Mouse (Mus musculus) embryonic facial prominence, embryonic 13.5 days (tissue): ENCODE results near the gene Phkg1. TPM values are rescaled to one million over a fixed set of nuclear protein-coding genes. Genes with fewer than 3 reads are reported as not detected.

Experiments used
- ATAC-seq: fragments of 200-750 bp; cut with Nextera tagmentation; 2 replicates; pipeline ENCODE4 v1.8.0; 2017; ENCODE audit warnings: low read depth; ENCODE audit not compliant: insufficient number of reproducible peaks, insufficient read depth, low FRiP score, low TSS enrichment
- H3K27ac ChIP-seq: fragments of 300-500 bp; sonication (generic); 2 replicates; pipeline ENCODE4 v1.5.1; 2015; ENCODE audit warnings: moderate library complexity, mild to moderate bottlenecking, inconsistent platforms
- H3K27me3 ChIP-seq: fragments of 300-500 bp; sonication (generic); 2 replicates; pipeline ENCODE4 v1.6.1; 2015; ENCODE audit warnings: mild to moderate bottlenecking, inconsistent platforms
- H3K36me3 ChIP-seq: fragments of 300-500 bp; sonication (generic); 2 replicates; pipeline ENCODE4 v1.6.1; 2015; ENCODE audit warnings: mild to moderate bottlenecking, inconsistent platforms
- H3K4me1 ChIP-seq: fragments of 300-500 bp; sonication (generic); 2 replicates; pipeline ENCODE4 v1.6.1; 2015; ENCODE audit warnings: inconsistent platforms
- H3K4me2 ChIP-seq: fragments of 300-500 bp; sonication (generic); 2 replicates; pipeline ENCODE4 v1.6.1; 2015; ENCODE audit warnings: moderate library complexity, mild to moderate bottlenecking, inconsistent platforms
- H3K4me3 ChIP-seq: fragments of 300-500 bp; sonication (generic); 2 replicates; pipeline ENCODE4 v1.5.1; 2015; ENCODE audit warnings: mild to moderate bottlenecking, inconsistent platforms
- H3K9ac ChIP-seq: fragments of 300-500 bp; sonication (generic); 2 replicates; pipeline ENCODE4 v1.6.1; 2015; ENCODE audit warnings: mild to moderate bottlenecking, inconsistent platforms
- H3K9me3 ChIP-seq: fragments of 300-500 bp; sonication (generic); 2 replicates; pipeline ENCODE4 v1.6.1; 2016; ENCODE audit warnings: inconsistent platforms
- WGBS: fragments of 180-500 bp; shearing (Covaris S2); methylation state at CpG from one replicate; pipeline ENCODE4 v1.1.7; 2015; ENCODE audit warnings: mixed read lengths; 5-methylcytosine and 5-hydroxymethylcytosine counted together
- polyA plus RNA-seq: library from polyadenylated mRNA; unstranded; fragments of >200 nt; fragmentation: Nextera tagmentation; extraction: Ambion mirVana; gene quantifications from 2 replicates; pipeline ENCODE4 v1.2.1, GENCODE M21; 2015

The Phkg1 gene
- polyA plus RNA-seq, 1 experiment from 2014 or later = 0.24 TPM

GRCm38 (mm10) chr5:129869238-129869995 is 28.9 kb downstream of the Phkg1 start:
- 89% methylated on average over 19 of the region's 19 CpGs for WGBS
- no peak for ATAC-seq

GRCm38 (mm10) chr5:129865841-129866240 is 32.5 kb downstream of the Phkg1 start:
- Histone ChIP-seq H3K9ac (no peak overlapping the region), H3K4me1 (peaks cover 6% of the 10 kb centered on the region), H3K4me3 (no peak overlapping the region), H3K9me3 (no peaks in the 10 kb centered on the region), H3K27me3 (no peaks in the 10 kb centered on the region), H3K36me3 (peaks cover 22% of the 10 kb centered on the region), H3K27ac (no peak overlapping the region), H3K4me2 (no peak overlapping the region)
- 85% methylated on average over 12 of the region's 12 CpGs for WGBS
- no peak for ATAC-seq

More at GRCm38 (mm10) chr5:129869238-129869995, 28.9 kb downstream of the Phkg1 start:
- H3K4me1 ChIP-seq = peaks cover 2% of the 10 kb centered on the region
- no peaks in the 10 kb centered on the region for H3K9me3 ChIP-seq
- H3K4me3 ChIP-seq = no peak overlapping the region
- no peak overlapping the region for H3K9ac ChIP-seq
- no peak overlapping the region for H3K27ac ChIP-seq
- no peaks in the 10 kb centered on the region for H3K36me3 ChIP-seq
- H3K27me3 ChIP-seq = no peaks in the 10 kb centered on the region
- no peak overlapping the region for H3K4me2 ChIP-seq

- peaks cover 6% of the 10 kb centered on the region for H3K4me1 ChIP-seq
- peak overlapping the region; percentile 40; the same call in 1 of the 2 replicates for H3K4me2 ChIP-seq
- H3K27ac ChIP-seq = no peak overlapping the region
- WGBS = 11% methylated on average over 18 of the region's 18 CpGs
- H3K9ac ChIP-seq = 0 out of 2 replicates have a peak overlapping the region, but pooled peaks have one; percentile 46
- ATAC-seq = no peak
- peaks cover 36% of the 10 kb centered on the region for H3K36me3 ChIP-seq
- no peaks in the 10 kb centered on the region for H3K9me3 ChIP-seq
- no peak overlapping the region for H3K4me3 ChIP-seq
- H3K27me3 ChIP-seq = no peaks in the 10 kb centered on the region
These were observed 33.9 kb downstream of the Phkg1 start for GRCm38 (mm10) chr5:129864467-129864866.

GRCm38 (mm10) chr5:129862325-129862724 is 36.0 kb downstream of the Phkg1 start:
- H3K27me3 ChIP-seq = no peaks in the 10 kb centered on the region
- peaks cover 6% of the 10 kb centered on the region for H3K4me1 ChIP-seq
- H3K9ac ChIP-seq = no peak overlapping the region
- H3K4me3 ChIP-seq = no peak overlapping the region
- H3K36me3 ChIP-seq = peaks cover 53% of the 10 kb centered on the region
- H3K27ac ChIP-seq = no peak overlapping the region
- no peak for ATAC-seq
- H3K4me2 ChIP-seq = no peak overlapping the region
- H3K9me3 ChIP-seq = no peaks in the 10 kb centered on the region
- WGBS = 98% methylated on average over 6 of the region's 6 CpGs

- WGBS = 87% methylated on average over 5 of the region's 5 CpGs
- Histone ChIP-seq H3K27me3 (no peaks in the 10 kb centered on the region), H3K4me3 (no peak overlapping the region), H3K36me3 (peaks cover 83% of the 10 kb centered on the region), H3K27ac (no peak overlapping the region), H3K4me1 (no peaks in the 10 kb centered on the region), H3K4me2 (no peak overlapping the region), H3K9ac (no peak overlapping the region), H3K9me3 (no peaks in the 10 kb centered on the region)
- ATAC-seq = no peak
These were observed 41.9 kb downstream of the Phkg1 start for GRCm38 (mm10) chr5:129856414-129856813.

GRCm38 (mm10) chr5:129855163-129855562 is 43.2 kb downstream of the Phkg1 start:
- Histone ChIP-seq H3K36me3 (peaks cover 76% of the 10 kb centered on the region), H3K9me3 (no peaks in the 10 kb centered on the region)
- ATAC-seq = no peak

GRCm38 (mm10) chr5:129847558-129847820 is 50.9 kb downstream of the Phkg1 start:
- Histone ChIP-seq H3K27me3 (no peaks in the 10 kb centered on the region), H3K36me3 (peaks cover 46% of the 10 kb centered on the region), H3K4me1 (peaks cover 10% of the 10 kb centered on the region), H3K27ac (no peak overlapping the region), H3K9ac (peak overlapping the region; percentile 83), H3K4me3 (peak overlapping the region; percentile 79), H3K9me3 (no peaks in the 10 kb centered on the region), H3K4me2 (peak overlapping the region; percentile 68)
- 62% methylated on average over 8 of the region's 8 CpGs for WGBS
- ATAC-seq = no peak

More at GRCm38 (mm10) chr5:129855163-129855562, 43.2 kb downstream of the Phkg1 start:
- Histone ChIP-seq H3K4me2 (no peak overlapping the region), H3K9ac (no peak overlapping the region), H3K4me3 (no peak overlapping the region), H3K27me3 (no peaks in the 10 kb centered on the region), H3K4me1 (no peaks in the 10 kb centered on the region), H3K27ac (no peak overlapping the region)
- WGBS = 33% methylated on average over 5 of the region's 5 CpGs

GRCm38 (mm10) chr5:129846752-129847557 is 51.4 kb downstream of the Phkg1 start, which contains the start of gene Sumf2:
TSS of gene Sumf2 (plus strand) at chr5:129846986.
- no peaks in the 10 kb centered on the region for H3K27me3 ChIP-seq
- peaks cover 46% of the 10 kb centered on the region for H3K36me3 ChIP-seq
- H3K4me1 ChIP-seq = peaks cover 10% of the 10 kb centered on the region
- H3K27ac ChIP-seq = peak within 1 kb of the TSS; percentile 48; the same call in 1 of the 2 replicates
- peak within 1 kb of the TSS; percentile 79 for H3K4me3 ChIP-seq
- ATAC-seq = peak; percentile 97
- peak within 1 kb of the TSS; percentile 83 for H3K9ac ChIP-seq
- H3K4me2 ChIP-seq = peak within 1 kb of the TSS; percentile 68
- no peaks in the 10 kb centered on the region for H3K9me3 ChIP-seq
- 11% methylated on average over 22 of the region's 22 CpGs for WGBS

GRCm38 (mm10) chr5:129844848-129845247 is 53.5 kb downstream of the Phkg1 start:
- Histone ChIP-seq H3K9me3 (no peaks in the 10 kb centered on the region), H3K27ac (no peak overlapping the region), H3K27me3 (no peaks in the 10 kb centered on the region), H3K4me2 (no peak overlapping the region), H3K36me3 (peaks cover 35% of the 10 kb centered on the region), H3K9ac (no peak overlapping the region), H3K4me1 (peaks cover 10% of the 10 kb centered on the region), H3K4me3 (no peak overlapping the region)
- ATAC-seq = no peak
- WGBS = 93% methylated on average over 5 of the region's 5 CpGs
